Mouse (Mus musculus) left cerebral cortex, adult 2 months (tissue): ENCODE data around the gene Foxn4. TPM values are rescaled to one million over a fixed set of nuclear protein-coding genes. Genes with fewer than 3 reads are reported as not detected.
A peak's percentile ranks its signal among the peaks of the same experiment; 100 is the strongest.

Experiments used
- DNase-seq, 2 experiments: peaks; one replicate each; pipeline ENCODE4 v3.0.0; 2021 to 2022; ENCODE audit warnings: low spot score in 2 of 2, mixed read lengths in 1 of 2; ENCODE audit errors: extremely low spot score in 1 of 2
- H3K27ac ChIP-seq: fragments of 200-600 bp; 2 replicates; pipeline ENCODE4 v1.8.1; 2022
- H3K4me3 ChIP-seq: fragments of 200-600 bp; 2 replicates; pipeline ENCODE4 v1.8.1; 2022
- CTCF ChIP-seq: fragments of 200-600 bp; IDR thresholded peaks from 2 replicates; pipeline ENCODE4 v1.8.1; 2022; ENCODE audit warnings: antibody characterized with exemption, mild to moderate bottlenecking, moderate library complexity
- intact Hi-C: fragments of 180-260 bp; cut with DNase I; formaldehyde crosslinking; loops from one replicate; pipeline ENCODE4 v1.15.1; 2025
- total RNA-seq, 2 experiments: library from RNA; stranded (reverse); gene quantifications; 2 replicates each; pipeline ENCODE4 v1.2.3; 2021

Foxn4 gene
- total RNA-seq, 2 experiments from 2014 or later, result not detected

DNA sequence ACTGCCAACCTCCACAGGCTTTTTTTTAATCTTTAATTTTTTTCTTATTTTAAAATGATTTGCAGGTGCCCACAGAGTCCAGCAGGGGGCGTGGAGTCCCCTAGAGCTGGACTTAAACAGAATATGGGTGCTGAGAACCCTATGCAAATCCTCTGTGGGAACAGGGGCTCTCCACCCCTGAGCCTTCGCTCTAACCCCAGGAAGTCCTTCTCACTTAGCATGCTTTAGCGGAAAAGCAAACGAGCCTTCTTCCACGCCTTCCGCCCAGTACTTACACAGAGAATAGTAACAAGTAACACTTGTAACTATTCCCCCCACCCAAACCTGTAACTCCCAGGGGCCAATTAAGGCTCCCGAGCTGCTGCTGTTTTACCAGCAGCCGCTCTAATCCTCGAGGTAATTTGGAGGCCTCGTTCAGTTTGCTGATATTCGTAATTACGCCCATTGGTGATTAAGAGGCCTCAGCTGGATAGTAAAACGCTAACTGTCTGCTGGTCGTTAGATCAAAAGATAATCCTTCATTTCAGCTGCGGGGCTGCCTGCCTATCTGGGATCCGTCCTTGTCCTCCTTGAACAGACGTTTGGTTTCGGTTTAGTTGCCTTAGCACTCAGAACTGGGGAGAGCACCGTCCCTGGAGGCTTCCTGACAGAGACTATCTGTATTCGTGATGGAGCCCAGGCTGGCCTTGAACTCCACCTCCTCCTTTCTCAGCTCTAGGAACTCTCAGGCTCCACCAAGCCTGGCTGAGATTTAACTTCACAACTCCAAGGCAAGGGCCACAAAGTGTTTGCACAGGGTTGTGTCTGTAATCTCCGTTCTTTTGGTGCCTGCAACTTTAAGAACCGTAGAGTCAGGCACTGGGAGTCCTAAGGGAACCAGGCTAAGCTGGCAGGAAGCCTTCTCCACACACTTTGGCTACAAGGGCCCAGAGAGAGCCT, 23.4 kb upstream of the Foxn4 start:
- intact Hi-C loops, result no loop called here
- Histone ChIP-seq H3K27ac (no peak overlapping the region), H3K4me3 (no peak overlapping the region)
- DNase-seq, result no peak
- TF ChIP-seq CTCF, result peak; percentile 41

DNA sequence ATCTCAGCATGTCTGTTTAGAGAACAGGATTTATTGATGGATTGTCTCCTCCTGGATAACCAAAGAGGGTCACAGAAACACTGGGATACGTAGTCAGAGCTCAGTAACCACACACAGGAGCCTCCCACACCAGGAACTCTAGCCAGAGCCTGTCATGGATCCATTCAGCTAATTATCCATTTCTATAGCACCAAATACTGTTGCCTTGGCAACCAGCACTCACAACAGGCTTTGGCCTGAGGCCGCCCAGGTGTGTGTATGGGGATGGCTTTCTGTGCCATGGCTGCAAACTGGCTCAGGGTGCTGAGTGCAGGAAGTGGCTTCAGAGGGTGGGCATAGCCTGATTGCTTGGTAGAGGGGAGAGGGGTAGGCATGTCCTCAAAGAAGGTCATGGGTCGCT, 16.4 kb upstream of the Foxn4 start:
- no peak overlapping the region for H3K27ac ChIP-seq
- TF ChIP-seq CTCF, result no peak
- DNase-seq, result peak in 1 of 2 experiments; percentile 14
- no peak overlapping the region for H3K4me3 ChIP-seq
- intact Hi-C loops, result no loop called here

DNA sequence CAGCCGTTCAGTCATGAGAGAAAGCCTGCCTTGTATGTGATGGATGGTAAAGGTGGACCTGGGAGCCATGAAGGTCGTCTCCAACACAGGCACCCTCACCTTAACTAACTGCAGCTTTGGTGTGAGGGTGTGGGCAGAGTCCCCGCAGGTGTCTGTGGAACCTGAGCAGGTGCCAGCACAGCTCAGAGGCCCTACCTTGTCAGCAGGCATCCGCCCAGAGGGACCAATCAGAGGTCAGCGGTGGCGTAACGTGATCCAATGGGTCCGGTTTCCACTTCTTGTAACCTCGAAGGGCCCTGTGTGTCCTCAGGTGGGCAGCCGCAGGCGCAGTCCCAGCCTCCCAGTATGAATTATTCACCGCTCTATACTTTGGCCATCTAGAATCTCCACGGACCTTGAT, 15.3 kb upstream of the Foxn4 start, which contains the start of gene Myo1h:
Gene Myo1h (plus strand): TSS at position 293 of the 400 bp plus-strand sequence.
- no peak within 1 kb of the TSS for H3K27ac ChIP-seq
- H3K4me3 ChIP-seq, result no peak within 1 kb of the TSS
- no peak for DNase-seq
- intact Hi-C loops, result no loop called here
- TF ChIP-seq CTCF, result no peak

DNA sequence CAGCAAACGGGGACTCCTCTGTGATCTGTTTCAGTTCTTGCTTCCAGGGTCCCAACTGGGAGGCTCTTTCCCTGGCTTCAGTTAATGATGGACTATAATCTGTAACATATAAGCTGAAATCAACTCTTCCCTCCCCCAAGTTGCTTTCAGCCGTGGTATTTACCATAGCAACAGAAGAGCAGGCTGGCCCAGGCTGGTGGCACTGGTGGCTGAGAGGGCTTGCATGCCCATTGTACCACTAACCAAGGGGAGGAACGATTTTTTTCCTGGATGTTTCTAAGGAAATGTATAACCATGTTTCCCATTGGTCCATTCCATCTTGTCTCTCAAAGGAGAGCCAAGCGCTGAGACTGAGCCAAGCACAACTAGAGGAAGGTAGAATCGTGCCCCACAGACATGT, 14.8 kb upstream of the Foxn4 start:
- TF ChIP-seq CTCF, result no peak
- no peak overlapping the region for H3K27ac ChIP-seq
- DNase-seq, result no peak
- H3K4me3 ChIP-seq, result no peak overlapping the region
- intact Hi-C loops, result no loop called here

DNA sequence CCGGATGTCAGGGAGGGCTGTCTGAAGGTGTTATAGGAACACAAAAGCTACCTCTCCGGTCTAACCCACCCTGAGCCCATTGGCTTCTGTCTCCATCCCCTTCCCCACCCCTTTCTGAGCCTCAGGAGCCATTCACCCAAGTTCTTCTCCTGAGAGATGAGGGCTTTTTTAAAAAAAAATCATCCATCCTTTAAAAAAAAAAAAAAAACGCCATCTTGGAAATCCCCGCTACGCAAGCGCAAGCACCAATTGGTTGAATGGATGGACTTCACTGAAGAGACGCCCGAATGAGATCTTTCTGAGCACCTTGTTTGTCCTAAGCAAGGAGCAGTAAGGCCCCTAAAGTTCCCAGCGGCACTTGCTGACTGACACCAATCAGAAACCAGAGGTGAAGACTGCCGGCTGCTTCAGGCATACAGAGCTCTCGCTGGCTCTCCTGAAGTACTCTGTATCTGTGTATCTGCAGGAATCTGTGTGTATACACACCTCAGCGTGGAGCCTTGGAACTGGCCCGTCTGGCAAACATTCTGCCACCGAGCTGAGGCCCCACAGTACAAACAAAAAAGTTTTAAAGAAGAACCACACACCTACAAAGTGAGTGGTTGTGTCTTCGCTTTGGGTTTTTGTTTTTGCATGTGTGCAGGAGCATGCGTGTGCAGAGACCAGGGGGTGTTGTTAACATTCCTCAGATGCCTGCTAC, 13.4 kb upstream of the Foxn4 start:
- intact Hi-C loops, result no loop called here
- H3K27ac ChIP-seq, result no peak overlapping the region
- no peak for DNase-seq
- no peak overlapping the region for H3K4me3 ChIP-seq
- no peak for TF ChIP-seq CTCF

DNA sequence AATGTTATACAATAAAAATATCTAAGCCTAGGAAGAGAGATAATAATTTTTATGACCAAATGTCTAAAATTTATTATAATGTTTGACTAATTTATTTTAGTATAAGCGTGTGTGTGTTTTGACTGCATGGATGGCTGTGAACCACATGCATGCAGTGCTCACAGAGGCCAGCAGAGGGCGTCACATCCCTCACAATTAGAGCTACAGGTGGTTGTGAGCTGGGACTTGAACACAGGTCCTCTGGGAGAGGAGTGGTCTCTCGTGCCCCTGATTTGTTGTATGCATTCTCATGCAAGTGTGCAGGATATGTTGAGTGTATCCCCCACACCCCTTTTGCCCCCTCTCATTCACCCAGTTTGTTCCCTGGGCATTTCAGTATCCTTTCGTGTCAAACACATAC, 12.5 kb upstream of the Foxn4 start:
- intact Hi-C loops, result no loop called here
- DNase-seq, result no peak
- peak; percentile 21; the same call in 1 of the 2 replicates for TF ChIP-seq CTCF
- Histone ChIP-seq H3K27ac (no peak overlapping the region), H3K4me3 (no peak overlapping the region)

DNA sequence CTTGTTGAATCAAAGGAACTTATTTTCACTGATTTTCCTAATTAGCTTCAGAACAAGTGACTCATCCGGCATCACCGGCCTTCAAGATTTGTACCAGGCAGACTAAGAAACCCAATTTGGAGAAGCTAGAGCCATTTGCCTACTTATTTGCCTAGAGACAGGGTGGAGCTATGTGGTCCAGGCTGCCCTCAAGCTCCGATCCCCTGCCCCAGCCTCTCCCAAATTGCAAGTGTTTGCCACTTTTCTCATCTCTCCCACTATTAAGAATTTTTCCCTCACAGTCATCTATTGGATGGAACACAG, 11.7 kb upstream of the Foxn4 start:
- H3K27ac ChIP-seq, result no peak overlapping the region
- H3K4me3 ChIP-seq, result no peak overlapping the region
- intact Hi-C loops, result no loop called here
- DNase-seq, result no peak
- no peak for TF ChIP-seq CTCF

DNA sequence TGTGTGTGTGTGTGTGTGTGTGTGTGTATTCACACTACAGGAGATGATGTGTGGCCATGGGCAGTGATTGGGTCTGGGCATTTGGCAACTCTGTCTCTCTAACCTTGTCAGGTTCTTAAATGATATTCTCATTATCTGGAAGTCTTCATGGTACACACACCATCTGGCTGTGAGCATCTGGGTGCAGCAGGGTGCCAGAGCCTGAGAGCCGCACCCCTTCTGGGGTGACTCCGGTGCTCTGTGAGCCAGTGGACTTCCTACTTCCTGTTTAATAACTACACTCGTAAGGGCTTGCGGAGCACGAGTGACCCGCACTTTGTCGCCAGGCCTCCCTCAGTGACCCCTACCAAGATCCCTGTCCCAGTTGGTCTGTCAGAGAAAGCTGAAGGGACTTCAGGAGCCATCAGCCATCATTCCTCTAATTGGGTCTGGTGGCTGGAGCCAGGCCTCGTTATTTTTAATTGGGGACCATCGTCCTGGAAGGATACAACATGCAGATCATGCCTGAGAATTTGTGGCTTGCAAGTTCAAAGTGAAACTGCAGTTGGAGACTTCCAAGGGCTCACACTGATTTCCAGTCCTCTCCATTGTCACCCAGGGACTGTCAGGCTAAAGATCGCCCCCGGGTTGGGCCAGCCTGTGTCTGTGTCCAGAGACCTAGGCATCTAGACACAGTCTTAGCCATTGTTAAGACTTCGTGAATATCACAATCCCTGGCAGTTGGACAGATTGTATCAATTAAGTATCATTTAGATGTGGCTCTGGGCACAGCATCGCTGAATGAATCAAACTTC, 11.2 kb upstream of the Foxn4 start:
- TF ChIP-seq CTCF, result no peak
- Histone ChIP-seq H3K27ac (no peak overlapping the region), H3K4me3 (no peak overlapping the region)
- DNase-seq, result peak in 1 of 2 experiments; percentile 15
- intact Hi-C loops, result no loop called here

DNA sequence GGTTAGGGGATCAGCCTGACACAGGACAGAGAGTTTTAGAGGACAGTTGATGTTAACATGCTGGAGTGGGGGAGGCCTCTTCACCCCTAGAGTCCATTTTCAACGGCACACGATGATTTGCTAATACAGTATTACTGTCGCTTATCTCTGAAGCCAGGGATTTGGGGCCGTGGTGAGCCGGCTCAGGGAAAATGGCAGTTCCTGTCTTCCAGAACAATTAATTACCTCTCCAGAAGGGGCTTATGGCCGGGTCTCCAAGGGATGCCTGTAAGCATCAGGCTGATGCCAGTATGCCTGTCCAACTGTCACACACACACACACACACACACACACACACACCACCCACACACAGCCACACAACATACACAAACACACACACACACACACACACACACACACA, 8.7 kb upstream of the Foxn4 start:
- no peak for DNase-seq
- Histone ChIP-seq H3K4me3 (no peak overlapping the region), H3K27ac (no peak overlapping the region)
- TF ChIP-seq CTCF, result no peak
- intact Hi-C loops, result no loop called here

DNA sequence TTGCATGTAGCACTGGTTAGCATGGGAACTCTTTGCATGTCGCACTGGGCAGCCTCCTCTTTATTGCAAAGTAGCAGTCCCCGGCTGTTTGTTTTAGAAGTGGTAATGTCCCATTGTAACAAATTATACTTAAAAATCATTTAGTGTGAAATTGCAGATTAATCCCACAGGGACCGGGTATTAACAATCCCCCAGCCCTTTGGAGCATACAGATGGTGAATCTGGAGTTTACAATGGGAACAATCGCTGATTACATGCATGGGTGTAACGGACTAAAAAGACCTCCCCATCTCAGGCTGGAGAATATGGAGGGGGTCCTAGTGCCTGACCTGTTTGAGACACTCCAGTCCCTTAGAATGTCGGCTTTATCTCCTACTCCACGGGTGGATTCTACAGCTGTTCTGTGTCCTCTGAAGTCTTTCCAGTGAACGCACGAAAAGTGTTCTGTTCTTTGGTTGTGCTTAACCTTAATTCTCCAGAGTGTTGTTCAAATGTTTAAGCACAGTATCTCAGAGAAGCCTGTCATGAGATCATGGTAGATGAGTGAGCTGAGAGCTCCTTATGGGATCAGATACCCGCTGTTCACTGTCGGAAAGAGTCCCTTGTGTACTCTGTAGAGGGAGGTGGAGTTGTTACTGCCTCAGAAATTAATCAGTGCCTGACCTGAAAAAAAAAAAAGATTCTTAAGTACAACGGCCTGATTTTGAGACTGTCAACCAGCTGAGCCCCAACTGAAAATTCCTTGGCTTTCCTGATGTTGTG, 6.0 kb upstream of the Foxn4 start:
- DNase-seq, result no peak
- Histone ChIP-seq H3K4me3 (no peak overlapping the region), H3K27ac (no peak overlapping the region)
- intact Hi-C loops, result no loop called here
- no peak for TF ChIP-seq CTCF

DNA sequence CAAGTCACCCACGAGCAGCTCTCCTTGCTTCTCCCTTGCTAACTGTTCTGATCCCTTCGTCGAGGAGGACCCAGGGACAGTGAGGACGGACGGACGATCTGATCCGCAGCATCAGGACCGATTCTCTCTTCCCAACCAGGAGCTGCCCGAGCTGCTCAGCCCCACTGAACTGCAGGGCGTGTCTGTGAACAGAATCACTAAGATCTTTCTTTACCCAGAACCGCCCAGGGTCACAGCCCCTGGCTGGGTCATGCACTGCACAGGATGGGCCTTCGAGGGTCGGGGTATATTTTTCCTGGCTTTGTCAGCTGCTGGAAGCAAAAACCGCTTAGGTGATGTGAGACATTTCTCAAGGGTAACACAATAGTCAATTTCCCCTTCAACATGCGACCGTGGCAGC, 2.4 kb upstream of the Foxn4 start:
- intact Hi-C loops, result no loop called here
- Histone ChIP-seq H3K4me3 (no peak overlapping the region), H3K27ac (no peak overlapping the region)
- TF ChIP-seq CTCF, result no peak
- DNase-seq, result no peak
